Mouse (Mus musculus): ENCODE measurements around the gene Mcrs1.
A peak's percentile ranks its signal among the peaks of the same experiment; 100 is the strongest.
"Not testable (repeated sequence)": the region's sequence is repeated elsewhere in the genome, so short reads cannot be mapped to it uniquely, and the experiment has no call there.

Gene Mcrs1

GRCm38 (mm10) chr15:99251626-99252380, at the start of gene Mcrs1:
Gene Mcrs1 (minus strand): TSS chr15:99251961.
- DNase-seq (ENCODE audit: low spot score in 2 of 2) = peak; percentile 98 to 99

GRCm38 (mm10) chr15:99296213-99296612, 44.5 kb upstream of the Mcrs1 start:
- no peak for DNase-seq (ENCODE audit: low spot score in 2 of 2)

GRCm38 (mm10) chr15:99295484-99295981, 43.8 kb upstream of the Mcrs1 start, which contains the start of gene Fam186b:
Gene Fam186b (minus strand): TSS chr15:99295888.
- peak; percentile 57 to 71 for DNase-seq (ENCODE audit: low spot score in 2 of 2)

GRCm38 (mm10) chr15:99294813-99295374, 43.1 kb upstream of the Mcrs1 start, which contains the start of gene Prpf40b:
Gene Prpf40b (plus strand): TSS chr15:99295087.
- DNase-seq (ENCODE audit: low spot score in 2 of 2) = peak; percentile 97

- no peak for DNase-seq (ENCODE audit: low spot score in 2 of 2)
These were observed 42.5 kb upstream of the Mcrs1 start for GRCm38 (mm10) chr15:99294287-99294686.

- no peak for DNase-seq (ENCODE audit: low spot score in 2 of 2)
These were observed 38.8 kb upstream of the Mcrs1 start for GRCm38 (mm10) chr15:99290586-99290985.

GRCm38 (mm10) chr15:99285189-99285535, 33.4 kb upstream of the Mcrs1 start:
- no peak for DNase-seq (ENCODE audit: low spot score in 2 of 2)

GRCm38 (mm10) chr15:99284527-99285188, 32.9 kb upstream of the Mcrs1 start:
- no peak for DNase-seq (ENCODE audit: low spot score in 2 of 2)

GRCm38 (mm10) chr15:99283456-99283855, 31.7 kb upstream of the Mcrs1 start:
- no peak for DNase-seq (ENCODE audit: low spot score in 2 of 2)

GRCm38 (mm10) chr15:99278271-99278670, 26.5 kb upstream of the Mcrs1 start:
- DNase-seq (ENCODE audit: low spot score in 2 of 2) = peak in 1 of 2 experiments; percentile 45

- DNase-seq (ENCODE audit: low spot score in 2 of 2) = no peak
These were observed 24.3 kb upstream of the Mcrs1 start for GRCm38 (mm10) chr15:99276095-99276494.

GRCm38 (mm10) chr15:99265679-99266078, 13.9 kb upstream of the Mcrs1 start:
- DNase-seq (ENCODE audit: low spot score in 2 of 2) = peak; percentile 78 to 81

- no peak for DNase-seq (ENCODE audit: low spot score in 2 of 2)
These were observed 12.6 kb upstream of the Mcrs1 start for GRCm38 (mm10) chr15:99264363-99264762.

GRCm38 (mm10) chr15:99262702-99263101, 10.9 kb upstream of the Mcrs1 start:
- DNase-seq (ENCODE audit: low spot score in 2 of 2) = no peak

GRCm38 (mm10) chr15:99259730-99260252, 8.0 kb upstream of the Mcrs1 start:
- DNase-seq (ENCODE audit: low spot score in 2 of 2) = peak; percentile 72 to 79

- DNase-seq (ENCODE audit: low spot score in 2 of 2) = no peak
These were observed 7.5 kb upstream of the Mcrs1 start for GRCm38 (mm10) chr15:99259167-99259729.

GRCm38 (mm10) chr15:99255241-99255749, 3.5 kb upstream of the Mcrs1 start:
- no peak for DNase-seq (ENCODE audit: low spot score in 2 of 2)

GRCm38 (mm10) chr15:99254477-99255005, 2.8 kb upstream of the Mcrs1 start:
- DNase-seq (ENCODE audit: low spot score in 2 of 2) = no peak

GRCm38 (mm10) chr15:99253772-99254171, 2.0 kb upstream of the Mcrs1 start:
- DNase-seq (ENCODE audit: low spot score in 2 of 2) = no peak

GRCm38 (mm10) chr15:99253175-99253479, 1.4 kb upstream of the Mcrs1 start:
- not testable (repeated sequence) for DNase-seq (ENCODE audit: low spot score in 2 of 2)

- DNase-seq (ENCODE audit: low spot score in 2 of 2) = peak; percentile 75 to 80
These were observed 817 bp upstream of the Mcrs1 start for GRCm38 (mm10) chr15:99252381-99253174.
